Mouse (Mus musculus): ENCODE data around the gene Olfr954. TPM values are rescaled to one million over a fixed set of nuclear protein-coding genes. Genes with fewer than 3 reads are reported as not detected.

The Olfr954 gene
- polyA plus RNA-seq (2015; fragmentation: Nextera tagmentation; extraction: Ambion mirVana), result not detected in 2 replicates

GRCm38 (mm10) chr9:39456401-39456800, at the start of gene Olfr954:
Gene Olfr954 (plus strand): TSS chr9:39456701.
- Histone ChIP-seq H3K9ac (ENCODE audit: low read depth, low read length) (no peak within 1 kb of the TSS), H3K27ac (ENCODE audit: low read depth, low read length) (no peak within 1 kb of the TSS), H3K36me3 (ENCODE audit: control insufficient read depth, insufficient read depth, low read length) (no peaks in the 10 kb centered on the region), H3K4me1 (ENCODE audit: control insufficient read depth, insufficient read depth, low read depth, low read length) (no peaks in the 10 kb centered on the region), H3K4me3 (ENCODE audit: low read length) (no peak within 1 kb of the TSS), H3K4me2 (ENCODE audit: low read length) (no peak within 1 kb of the TSS), H3K9me3 (ENCODE audit: control insufficient read depth, low read length) (no peaks in the 10 kb centered on the region), H3K27me3 (replicated peaks; ENCODE audit: control insufficient read depth, insufficient read depth, low read length) (no peaks in the 10 kb centered on the region)
- no peak for ATAC-seq
- 83% methylated on average over 6 of the region's 6 CpGs for WGBS

GRCm38 (mm10) chr9:39427048-39427447, 29.5 kb upstream of the Olfr954 start, which contains the start of gene Olfr952:
Gene Olfr952 (minus strand): TSS chr9:39427148.
- H3K9me3 ChIP-seq (ENCODE audit: control insufficient read depth, low read length), result no peaks in the 10 kb centered on the region
- H3K27me3 ChIP-seq (replicated peaks; ENCODE audit: control insufficient read depth, insufficient read depth, low read length), result no peaks in the 10 kb centered on the region
- no peak for ATAC-seq
- H3K9ac ChIP-seq (ENCODE audit: low read depth, low read length), result no peak within 1 kb of the TSS
- H3K36me3 ChIP-seq (ENCODE audit: control insufficient read depth, insufficient read depth, low read length), result no peaks in the 10 kb centered on the region
- H3K27ac ChIP-seq (ENCODE audit: low read depth, low read length), result no peak within 1 kb of the TSS
- H3K4me2 ChIP-seq (ENCODE audit: low read length), result no peak within 1 kb of the TSS
- H3K4me3 ChIP-seq (ENCODE audit: low read length), result no peak within 1 kb of the TSS
- H3K4me1 ChIP-seq (ENCODE audit: control insufficient read depth, insufficient read depth, low read depth, low read length), result no peaks in the 10 kb centered on the region

GRCm38 (mm10) chr9:39471844-39472243, 15.3 kb downstream of the Olfr954 start, which contains the start of gene Olfr955:
Gene Olfr955 (minus strand): TSS chr9:39471944.
- Histone ChIP-seq H3K27ac (ENCODE audit: low read depth, low read length) (no peak within 1 kb of the TSS), H3K9me3 (ENCODE audit: control insufficient read depth, low read length) (no peaks in the 10 kb centered on the region), H3K9ac (ENCODE audit: low read depth, low read length) (no peak within 1 kb of the TSS), H3K4me3 (ENCODE audit: low read length) (no peak within 1 kb of the TSS), H3K4me1 (ENCODE audit: control insufficient read depth, insufficient read depth, low read depth, low read length) (no peaks in the 10 kb centered on the region), H3K27me3 (replicated peaks; ENCODE audit: control insufficient read depth, insufficient read depth, low read length) (no peaks in the 10 kb centered on the region), H3K36me3 (ENCODE audit: control insufficient read depth, insufficient read depth, low read length) (no peaks in the 10 kb centered on the region), H3K4me2 (ENCODE audit: low read length) (no peak within 1 kb of the TSS)
- no peak for ATAC-seq
- 55% methylated on average over 1 of the region's 1 CpGs for WGBS

- no peaks in the 10 kb centered on the region for H3K4me1 ChIP-seq (ENCODE audit: control insufficient read depth, insufficient read depth, low read depth, low read length)
- H3K27me3 ChIP-seq (replicated peaks; ENCODE audit: control insufficient read depth, insufficient read depth, low read length), result no peaks in the 10 kb centered on the region
- H3K4me2 ChIP-seq (ENCODE audit: low read length), result no peak within 1 kb of the TSS
These were observed 37.4 kb downstream of the Olfr954 start, which contains the start of gene Olfr44 for GRCm38 (mm10) chr9:39493895-39494294. Gene Olfr44 (minus strand): TSS chr9:39493995.

GRCm38 (mm10) chr9:39508998-39509397, 52.5 kb downstream of the Olfr954 start:
- H3K9me3 ChIP-seq (ENCODE audit: control insufficient read depth, low read length), result no peaks in the 10 kb centered on the region
- no peaks in the 10 kb centered on the region for H3K4me1 ChIP-seq (ENCODE audit: control insufficient read depth, insufficient read depth, low read depth, low read length)
- no peaks in the 10 kb centered on the region for H3K27me3 ChIP-seq (replicated peaks; ENCODE audit: control insufficient read depth, insufficient read depth, low read length)
- WGBS, result 8% methylated on average over 6 of the region's 6 CpGs
- H3K4me2 ChIP-seq (ENCODE audit: low read length), result no peak overlapping the region
- H3K36me3 ChIP-seq (ENCODE audit: control insufficient read depth, insufficient read depth, low read length), result no peaks in the 10 kb centered on the region
- no peak overlapping the region for H3K27ac ChIP-seq (ENCODE audit: low read depth, low read length)
- no peak overlapping the region for H3K4me3 ChIP-seq (ENCODE audit: low read length)
- ATAC-seq, result peak; percentile 80
- no peak overlapping the region for H3K9ac ChIP-seq (ENCODE audit: low read depth, low read length)

More at GRCm38 (mm10) chr9:39493895-39494294, 37.4 kb downstream of the Olfr954 start, which contains the start of gene Olfr44:
- 96% methylated on average over 2 of the region's 2 CpGs for WGBS
- Histone ChIP-seq H3K36me3 (ENCODE audit: control insufficient read depth, insufficient read depth, low read length) (no peaks in the 10 kb centered on the region), H3K9me3 (ENCODE audit: control insufficient read depth, low read length) (no peaks in the 10 kb centered on the region), H3K27ac (ENCODE audit: low read depth, low read length) (no peak within 1 kb of the TSS), H3K4me3 (ENCODE audit: low read length) (no peak within 1 kb of the TSS), H3K9ac (ENCODE audit: low read depth, low read length) (no peak within 1 kb of the TSS)
- no peak for ATAC-seq

- no peaks in the 10 kb centered on the region for H3K36me3 ChIP-seq (ENCODE audit: control insufficient read depth, insufficient read depth, low read length)
- H3K4me2 ChIP-seq (ENCODE audit: low read length), result no peak overlapping the region
- H3K27me3 ChIP-seq (replicated peaks; ENCODE audit: control insufficient read depth, insufficient read depth, low read length), result no peaks in the 10 kb centered on the region
- no peak overlapping the region for H3K9ac ChIP-seq (ENCODE audit: low read depth, low read length)
- ATAC-seq, result peak; percentile 27; the same call in 1 of the 2 replicates
- no peak overlapping the region for H3K27ac ChIP-seq (ENCODE audit: low read depth, low read length)
- H3K9me3 ChIP-seq (ENCODE audit: control insufficient read depth, low read length), result no peaks in the 10 kb centered on the region
- H3K4me3 ChIP-seq (ENCODE audit: low read length), result no peak overlapping the region
- H3K4me1 ChIP-seq (ENCODE audit: control insufficient read depth, insufficient read depth, low read depth, low read length), result no peaks in the 10 kb centered on the region
- 81% methylated on average over 9 of the region's 9 CpGs for WGBS
These were observed 52.9 kb downstream of the Olfr954 start for GRCm38 (mm10) chr9:39509412-39509811.

Other genes with a start within 250 kb of the Olfr954 start
- gene Olfr1537, start 206.7 kb upstream of the Olfr954 start, polyA plus RNA-seq (2015; fragmentation: Nextera tagmentation; extraction: Ambion mirVana), result not detected in 2 replicates
- gene Olfr945, start 179.9 kb upstream of the Olfr954 start, polyA plus RNA-seq (2015; fragmentation: Nextera tagmentation; extraction: Ambion mirVana), result not detected in 2 replicates
- gene Olfr948, start 130.7 kb upstream of the Olfr954 start, polyA plus RNA-seq (2015; fragmentation: Nextera tagmentation; extraction: Ambion mirVana), result not detected in 2 replicates
- not detected in 2 replicates for gene Olfr951, start 69.3 kb upstream of the Olfr954 start, polyA plus RNA-seq (2015; fragmentation: Nextera tagmentation; extraction: Ambion mirVana)
- not detected in 2 replicates for gene Olfr952, start 29.6 kb upstream of the Olfr954 start, polyA plus RNA-seq (2015; fragmentation: Nextera tagmentation; extraction: Ambion mirVana)
- gene Olfr955, start 15.2 kb downstream of the Olfr954 start, polyA plus RNA-seq (2015; fragmentation: Nextera tagmentation; extraction: Ambion mirVana), result not detected in 2 replicates
- gene Olfr44, start 37.3 kb downstream of the Olfr954 start, polyA plus RNA-seq (2015; fragmentation: Nextera tagmentation; extraction: Ambion mirVana), result not detected in 2 replicates
- gene Olfr957, start 59.1 kb downstream of the Olfr954 start, polyA plus RNA-seq (2015; fragmentation: Nextera tagmentation; extraction: Ambion mirVana), result not detected in 2 replicates
- gene Olfr958, start 97.4 kb downstream of the Olfr954 start, polyA plus RNA-seq (2015; fragmentation: Nextera tagmentation; extraction: Ambion mirVana), result not detected in 2 replicates
- gene Olfr959, start 118.9 kb downstream of the Olfr954 start, polyA plus RNA-seq (2015; fragmentation: Nextera tagmentation; extraction: Ambion mirVana), result not detected in 2 replicates
- 218 and 230 TPM in 2 replicates for gene AW551984, start 147.7 kb downstream of the Olfr954 start, polyA plus RNA-seq (2015; fragmentation: Nextera tagmentation; extraction: Ambion mirVana)
- gene Olfr148, start 154.0 kb downstream of the Olfr954 start, polyA plus RNA-seq (2015; fragmentation: Nextera tagmentation; extraction: Ambion mirVana), result not detected in 2 replicates
- gene Olfr960, start 164.7 kb downstream of the Olfr954 start, polyA plus RNA-seq (2015; fragmentation: Nextera tagmentation; extraction: Ambion mirVana), result not detected in 2 replicates
- gene Olfr961, start 188.4 kb downstream of the Olfr954 start, polyA plus RNA-seq (2015; fragmentation: Nextera tagmentation; extraction: Ambion mirVana), result not detected in 2 replicates
- gene Olfr963, start 210.5 kb downstream of the Olfr954 start, polyA plus RNA-seq (2015; fragmentation: Nextera tagmentation; extraction: Ambion mirVana), result not detected in 2 replicates